Mouse (Mus musculus) layer of hippocampus, postnatal 25 days (tissue): ENCODE data around the gene 1700029H14Rik. TPM values are rescaled to one million over a fixed set of nuclear protein-coding genes. Genes with fewer than 3 reads are reported as not detected.

Source experiments
- DNase-seq, 2 experiments: peaks; one replicate each; pipeline ENCODE4 v3.0.0; 2022; ENCODE audit warnings: mixed read lengths in 2 of 2, low spot score in 1 of 2; ENCODE audit errors: extremely low spot score in 1 of 2
- total RNA-seq, 2 experiments: library from RNA; stranded (reverse); gene quantifications; 2 replicates each; pipeline ENCODE4 v1.2.3; 2021

The 1700029H14Rik gene
- total RNA-seq: not detected

DNA sequence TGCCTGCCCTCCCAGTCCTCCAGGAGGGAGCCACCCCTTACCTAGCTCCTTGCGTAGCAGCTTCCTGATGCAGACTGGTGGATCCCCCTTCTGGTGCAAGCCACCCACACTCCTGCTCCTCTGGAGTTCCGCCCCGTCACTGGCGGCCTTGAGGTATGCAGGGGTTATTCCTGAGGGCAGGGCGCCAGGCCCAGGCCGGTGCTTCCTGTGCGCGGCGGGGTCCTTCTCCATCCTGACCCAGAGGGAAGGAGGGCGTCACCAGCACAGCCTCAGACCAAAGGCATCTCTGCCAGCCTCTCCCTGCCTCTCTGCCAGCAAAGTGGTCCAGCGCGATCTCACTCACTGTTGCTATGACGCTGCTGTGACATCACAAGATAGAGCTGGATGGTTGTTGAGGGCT, at the start of gene 1700029H14Rik:
Gene 1700029H14Rik (minus strand): TSS at position 344 of the 400 bp plus-strand sequence.
- no peak for DNase-seq

DNA sequence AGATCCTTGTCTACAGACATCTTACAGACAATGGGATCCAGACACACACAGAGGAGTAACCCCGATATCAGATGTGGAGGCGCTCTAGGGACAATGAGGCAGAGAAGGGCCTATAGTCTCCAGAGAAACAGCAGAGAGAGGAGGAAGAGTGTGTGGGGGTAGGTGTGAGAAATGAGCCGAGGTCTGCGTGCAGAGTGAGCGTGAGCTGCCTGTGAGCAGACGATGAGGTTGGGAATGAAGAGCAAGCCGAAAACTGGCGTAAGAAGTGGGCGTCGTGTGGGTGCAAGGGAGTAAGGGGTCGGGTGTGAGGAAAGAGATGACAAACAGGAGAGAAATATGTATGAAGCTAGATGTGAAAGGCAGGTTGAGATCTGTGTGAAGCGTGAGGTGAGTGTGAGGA, 49.4 kb upstream of the 1700029H14Rik start:
- no peak for DNase-seq

DNA sequence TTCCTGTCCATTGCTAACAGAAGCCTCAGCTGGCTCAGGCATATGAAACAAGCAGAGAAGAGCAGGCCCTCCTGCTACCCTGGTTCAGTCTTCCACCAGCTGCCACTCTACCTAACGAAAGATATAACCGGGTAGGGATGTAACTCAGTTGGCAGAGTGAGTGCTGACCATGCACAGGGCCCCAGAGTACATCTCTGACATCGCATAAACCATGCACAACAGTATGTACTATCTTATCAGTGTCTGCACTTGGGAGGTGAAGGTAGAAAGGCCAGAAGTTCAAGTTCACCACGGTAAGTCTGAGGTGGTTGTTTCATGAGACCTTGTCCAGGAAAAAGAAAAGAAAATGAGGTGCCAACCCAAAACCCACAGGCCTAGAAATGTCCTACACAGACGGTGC, 47.7 kb upstream of the 1700029H14Rik start:
- DNase-seq: no peak

DNA sequence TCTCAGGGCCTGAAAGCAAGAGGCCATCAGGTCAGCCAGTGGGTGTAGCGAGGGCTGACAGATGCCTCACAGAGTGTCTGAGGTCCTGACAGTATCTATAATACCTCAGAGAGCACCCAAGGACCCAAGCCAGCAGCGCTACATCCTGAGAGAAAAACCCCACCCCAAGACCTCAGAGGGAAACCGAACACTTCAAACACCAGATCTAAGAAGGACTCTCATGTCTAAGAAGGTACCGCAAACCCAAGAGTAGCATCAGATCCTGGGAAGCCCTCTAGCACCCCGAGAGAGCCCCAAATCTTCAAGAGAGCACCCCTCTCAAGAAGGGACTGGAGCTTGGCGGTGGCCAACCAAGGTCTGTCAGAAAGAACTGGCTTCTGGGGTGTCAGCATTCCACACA, 46.7 kb upstream of the 1700029H14Rik start:
- DNase-seq: no peak

DNA sequence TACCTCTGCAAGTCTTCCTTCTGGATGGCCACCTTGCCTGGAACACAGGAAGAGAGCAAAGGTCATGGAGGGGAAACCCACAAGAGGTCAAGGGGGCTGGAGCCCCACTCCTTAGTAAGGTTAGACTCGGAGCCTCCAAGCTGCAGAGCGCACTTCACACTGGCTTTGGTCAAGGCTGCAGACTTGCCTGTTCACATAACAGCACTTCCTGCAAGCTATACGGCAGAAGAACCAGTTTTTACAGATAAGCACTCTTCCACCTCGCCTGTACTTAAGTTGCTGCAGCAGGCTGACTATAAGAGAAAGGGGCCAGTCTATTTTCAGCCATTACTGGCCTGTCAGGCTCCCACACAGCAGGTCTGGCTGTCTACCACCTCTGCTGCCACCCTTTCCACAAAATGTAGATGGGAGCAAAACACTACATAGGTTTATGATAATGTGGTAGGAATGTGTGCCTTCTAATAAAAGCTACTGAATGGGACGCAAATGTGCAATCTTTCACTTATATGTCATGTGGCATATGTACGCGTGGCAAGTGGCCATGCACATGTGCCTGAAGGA, 43.7 kb upstream of the 1700029H14Rik start:
- no peak for DNase-seq

DNA sequence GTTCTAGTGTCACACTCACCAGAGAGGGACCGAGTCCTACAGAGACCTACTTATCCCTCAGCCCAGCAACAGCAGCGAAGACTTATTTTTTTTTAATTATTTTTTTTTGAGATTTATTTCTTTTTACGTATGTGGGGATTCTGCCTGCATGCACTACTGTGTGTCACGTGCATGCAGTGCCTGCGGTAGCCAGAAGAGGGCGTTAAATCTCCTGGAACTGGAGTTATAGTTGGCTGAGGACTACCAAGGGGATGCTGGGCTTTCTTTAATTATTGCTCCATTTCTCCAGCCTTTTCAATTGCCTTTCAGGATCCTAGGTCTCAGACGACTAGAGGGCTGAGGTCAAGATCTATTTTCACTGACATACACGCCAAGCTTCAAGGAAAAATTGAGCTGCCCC, 40.4 kb upstream of the 1700029H14Rik start:
- DNase-seq: peak in 1 of 2 experiments; percentile 64

DNA sequence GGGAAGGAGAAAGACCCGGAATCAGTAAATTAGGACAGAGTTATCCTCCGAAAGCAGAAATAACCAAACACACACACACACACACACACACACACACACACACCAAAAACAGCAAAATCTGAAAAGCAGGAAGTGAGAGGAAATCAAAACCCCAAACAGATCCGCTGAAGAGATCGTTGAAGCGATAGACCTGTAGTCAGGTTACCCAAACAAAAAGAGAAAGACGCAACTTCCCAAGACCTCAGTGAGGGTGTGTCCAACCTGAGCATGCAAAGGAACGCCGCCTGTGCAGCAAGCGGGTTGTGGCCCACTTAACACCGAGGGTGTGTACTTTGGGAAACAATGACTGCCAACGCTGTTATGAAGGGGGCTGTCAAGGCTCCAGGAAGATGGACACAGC, 38.9 kb upstream of the 1700029H14Rik start:
- DNase-seq: no peak

DNA sequence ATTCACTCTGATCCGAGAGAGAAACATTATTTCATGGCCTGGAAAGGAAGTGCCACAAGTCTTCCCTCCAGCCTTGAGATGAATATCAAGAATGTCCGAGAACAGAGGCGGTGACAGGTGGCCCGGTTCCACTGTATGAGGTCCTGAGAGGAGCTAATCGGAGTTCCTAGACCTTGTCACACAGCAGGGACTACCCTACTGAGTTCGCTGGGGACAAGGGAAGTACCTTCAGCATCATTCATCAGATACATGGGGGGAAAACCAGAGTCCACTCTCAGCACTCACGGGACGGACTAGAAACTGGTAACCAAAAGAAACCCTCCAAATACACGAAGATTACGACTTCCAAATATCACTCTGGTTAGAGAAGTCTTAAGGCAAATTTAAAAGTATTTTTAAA, 38.5 kb upstream of the 1700029H14Rik start:
- no peak for DNase-seq

DNA sequence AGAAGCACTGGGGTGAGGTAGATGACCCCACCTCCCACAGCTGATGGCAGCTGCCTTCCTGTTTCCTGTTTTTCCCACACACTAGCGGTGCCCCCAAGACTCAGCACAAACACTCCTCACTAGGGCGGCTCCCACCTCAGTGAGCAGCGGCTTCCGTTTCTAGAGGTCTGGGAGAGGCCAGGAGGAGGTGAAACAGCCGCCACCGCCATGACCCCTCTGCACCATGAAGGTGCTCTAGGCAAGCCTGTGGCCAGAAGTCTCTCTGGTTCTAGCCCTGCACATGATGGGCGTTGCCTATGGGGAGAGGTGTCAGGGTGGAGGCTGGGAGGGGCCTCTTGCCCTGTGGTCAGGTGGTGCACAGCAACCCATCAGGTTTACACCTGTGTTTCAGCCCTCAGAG, 37.9 kb upstream of the 1700029H14Rik start:
- no peak for DNase-seq

DNA sequence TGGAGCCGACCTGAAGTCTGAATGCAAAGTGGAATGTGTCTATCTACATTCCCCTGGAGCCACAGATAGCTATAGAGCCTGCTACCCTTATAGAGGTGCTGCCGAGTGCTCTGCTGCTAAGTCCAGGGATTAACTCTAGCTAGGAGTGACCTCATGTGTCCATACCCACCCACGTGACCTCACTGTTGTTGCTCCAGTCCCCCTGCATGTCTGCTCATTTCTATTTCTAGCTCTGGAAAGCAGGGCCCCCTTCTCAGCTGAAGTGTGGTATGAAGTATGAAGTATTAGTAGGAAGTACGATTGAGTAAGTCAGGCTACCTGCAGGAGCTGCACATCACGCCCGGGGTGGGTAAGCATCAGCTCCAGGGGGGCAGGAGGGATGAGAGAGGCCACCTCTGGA, 35.5 kb upstream of the 1700029H14Rik start:
- no peak for DNase-seq

DNA sequence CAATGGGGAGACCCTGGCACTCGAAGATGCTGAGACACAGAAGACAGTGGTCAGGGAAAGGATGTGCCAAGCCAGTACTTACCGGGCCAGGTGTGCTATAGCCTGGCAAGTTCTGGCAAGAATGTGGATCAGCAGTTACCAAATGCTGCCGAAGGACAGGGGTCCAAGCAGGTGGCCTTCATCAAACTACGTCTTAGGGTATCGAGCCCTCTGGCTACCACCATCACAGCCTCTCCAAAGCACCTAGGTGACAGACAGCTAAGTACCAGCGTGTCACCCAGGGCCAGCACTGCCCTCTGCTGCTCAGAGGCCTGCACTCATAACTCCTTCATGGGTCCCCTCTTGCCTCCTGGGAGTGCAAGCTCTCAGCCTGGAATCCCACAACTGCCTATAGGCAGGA, 33.6 kb upstream of the 1700029H14Rik start:
- no peak for DNase-seq

DNA sequence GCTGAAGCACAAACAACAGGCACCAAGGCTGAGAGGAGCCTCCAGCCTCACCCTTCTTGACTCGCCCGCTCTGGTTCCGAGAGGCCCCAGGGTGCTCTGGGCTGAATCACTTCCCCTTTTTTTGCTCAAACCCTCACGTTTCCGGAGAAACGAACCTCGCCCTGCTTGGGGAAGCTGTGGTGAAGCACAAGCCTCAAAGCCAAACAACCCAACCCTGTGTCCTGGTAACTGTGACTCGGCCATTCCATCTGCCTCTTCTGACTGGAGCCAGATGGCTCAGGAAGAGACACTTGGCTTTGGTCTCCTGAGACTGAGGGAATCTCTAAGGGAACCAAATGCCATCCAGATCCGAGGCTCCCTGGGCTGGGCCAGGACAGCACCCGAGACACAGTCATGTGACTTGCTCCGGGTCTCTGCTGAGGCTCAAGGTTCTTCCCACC, 32.6 kb upstream of the 1700029H14Rik start:
- DNase-seq: no peak

DNA sequence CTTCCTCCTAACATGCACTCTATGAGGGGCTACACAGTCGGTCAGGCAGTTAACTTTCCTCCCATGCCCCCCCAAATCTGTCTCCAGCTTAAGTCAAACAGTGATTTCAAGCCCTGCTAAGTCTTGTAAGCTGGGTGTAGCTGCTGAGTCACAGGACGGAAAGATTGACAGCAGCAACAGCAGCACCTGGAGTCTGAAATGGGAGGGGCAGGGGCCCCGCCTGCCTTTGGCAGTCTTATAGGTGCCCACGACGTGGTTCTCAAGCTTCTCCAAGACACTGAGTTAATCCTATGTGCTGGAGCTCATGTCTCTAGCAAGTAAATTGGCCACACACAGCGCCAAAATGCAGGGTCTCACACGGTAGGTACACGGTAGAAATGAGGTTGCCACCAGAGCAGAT, 31.1 kb upstream of the 1700029H14Rik start:
- no peak for DNase-seq

DNA sequence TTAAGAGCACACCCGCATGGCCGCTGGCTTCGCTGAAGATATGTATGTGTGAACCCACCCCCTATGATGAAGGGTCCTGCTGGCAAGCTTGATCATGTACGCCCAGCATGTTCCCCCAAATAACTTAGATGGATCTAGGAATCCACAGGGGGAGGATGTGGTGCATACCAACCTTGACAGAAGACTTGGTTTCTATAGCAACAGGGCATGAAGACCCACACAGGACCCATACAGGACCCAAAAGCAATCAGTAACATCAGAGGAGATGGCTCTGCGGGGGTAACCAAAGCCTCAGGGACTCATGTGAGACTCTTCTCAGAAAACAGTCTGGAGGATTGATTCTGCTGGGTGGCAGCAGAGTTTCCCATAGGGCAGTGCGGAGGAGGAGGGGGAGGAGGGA, 29.0 kb upstream of the 1700029H14Rik start:
- DNase-seq: no peak

DNA sequence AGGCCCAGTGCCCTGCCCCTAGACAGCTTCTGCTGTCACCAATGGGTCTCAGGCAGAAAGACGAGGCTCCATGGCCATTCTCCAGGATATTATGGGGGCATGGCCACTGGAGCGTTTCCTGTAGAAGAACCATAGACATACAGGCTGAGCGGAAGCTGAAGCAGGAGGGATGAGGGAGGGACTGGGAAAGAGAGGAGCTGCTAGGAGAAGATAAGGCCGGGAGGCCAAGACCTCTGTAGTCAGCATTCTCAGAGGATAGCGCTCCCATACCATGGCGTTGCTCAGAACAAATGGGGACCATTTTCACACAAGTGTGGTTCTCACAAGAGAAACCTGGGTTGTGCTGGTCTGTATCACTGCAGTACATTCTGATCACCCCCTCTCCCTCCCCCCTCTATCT, 26.8 kb upstream of the 1700029H14Rik start:
- no peak for DNase-seq

DNA sequence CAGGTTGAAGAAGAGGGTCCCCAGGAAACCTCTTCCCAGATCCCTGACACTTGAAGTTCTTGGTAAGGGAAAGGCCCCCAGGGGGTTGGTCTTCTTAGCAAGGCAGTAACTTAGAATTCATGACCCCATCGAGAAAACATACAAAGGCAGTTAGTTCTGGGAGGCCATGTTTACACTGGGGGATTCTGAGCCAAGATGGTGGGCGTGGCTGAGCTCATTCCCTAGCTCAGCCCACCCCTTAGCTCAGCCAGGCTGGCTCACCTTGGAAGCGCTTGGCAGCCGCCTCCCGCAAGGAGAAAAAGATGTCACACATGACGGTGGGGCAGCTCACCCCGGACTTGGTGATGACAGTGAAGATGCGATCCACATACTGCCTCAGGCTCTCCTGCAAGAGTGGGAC, 22.4 kb upstream of the 1700029H14Rik start:
- DNase-seq: no peak

DNA sequence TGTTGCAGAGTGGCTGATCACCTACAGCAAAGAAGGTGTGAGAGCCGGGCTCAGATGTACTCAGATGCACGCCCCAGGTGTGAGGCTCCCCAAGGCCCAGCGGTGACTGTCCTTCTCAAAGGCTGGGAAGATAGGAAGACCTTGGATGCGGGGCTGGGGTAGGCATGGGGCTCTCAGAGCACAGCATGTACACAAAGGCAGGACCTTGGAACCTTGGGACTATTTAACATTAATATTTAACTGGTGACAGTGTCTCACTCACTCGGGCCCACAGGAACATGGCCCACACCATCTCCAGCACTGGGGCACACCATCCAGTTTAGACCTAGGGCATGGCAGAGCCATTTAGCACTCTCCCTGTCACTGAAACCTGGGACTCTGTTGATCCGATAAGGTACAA, 15.6 kb upstream of the 1700029H14Rik start:
- DNase-seq: no peak

DNA sequence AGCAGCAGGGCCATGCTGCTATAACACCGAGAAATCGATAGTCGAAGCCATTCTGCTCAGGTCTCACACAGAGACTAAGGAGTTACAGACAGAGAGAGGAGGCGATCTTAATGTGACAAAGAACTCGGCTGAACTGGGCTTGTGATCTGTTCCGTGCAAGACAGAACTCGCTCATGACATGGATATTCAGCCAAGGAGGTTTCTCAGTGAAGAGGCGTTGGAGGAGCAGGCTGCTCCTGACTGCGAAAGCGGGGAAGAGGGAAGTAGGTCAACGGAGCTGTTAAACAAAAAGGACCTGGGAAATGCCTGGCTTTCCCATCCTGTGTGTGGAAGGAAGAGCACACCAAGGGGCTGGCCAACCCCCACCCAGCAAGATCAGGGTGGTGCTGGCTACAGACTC, 9.7 kb upstream of the 1700029H14Rik start:
- DNase-seq: no peak

DNA sequence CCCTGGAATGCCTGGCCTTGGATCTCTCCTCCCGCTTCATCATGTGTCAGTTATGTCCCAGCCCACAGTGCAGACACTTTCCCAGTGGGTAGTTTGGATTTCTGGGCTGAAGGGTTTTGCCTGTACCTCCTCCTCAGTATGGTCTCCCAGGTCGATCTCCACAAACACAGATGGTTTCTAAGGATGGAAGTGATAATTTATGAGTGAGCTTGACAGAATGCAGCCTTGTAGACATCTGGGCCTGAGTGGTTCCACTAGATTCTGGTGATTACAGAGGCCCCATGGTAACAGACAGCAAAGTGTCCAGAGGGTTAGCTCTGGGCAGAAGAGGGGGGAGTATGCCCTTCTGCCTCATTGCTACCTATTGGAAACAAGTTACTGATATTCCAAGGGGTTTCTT, 4.7 kb downstream of the 1700029H14Rik start:
- no peak for DNase-seq

DNA sequence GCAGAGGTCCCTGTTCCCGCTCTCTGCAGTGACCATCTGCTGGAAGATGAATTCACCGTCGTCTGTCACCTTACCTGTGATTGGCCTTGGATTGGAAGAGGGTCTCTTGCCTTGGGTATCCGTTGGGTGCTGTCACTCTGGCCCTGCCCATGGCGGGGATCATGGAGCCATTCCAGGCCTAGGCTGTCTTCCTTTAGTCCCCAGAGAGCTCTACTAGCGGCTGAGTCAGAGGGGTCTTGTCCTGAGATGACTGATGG, 10.8 kb downstream of the 1700029H14Rik start:
- DNase-seq: no peak

DNA sequence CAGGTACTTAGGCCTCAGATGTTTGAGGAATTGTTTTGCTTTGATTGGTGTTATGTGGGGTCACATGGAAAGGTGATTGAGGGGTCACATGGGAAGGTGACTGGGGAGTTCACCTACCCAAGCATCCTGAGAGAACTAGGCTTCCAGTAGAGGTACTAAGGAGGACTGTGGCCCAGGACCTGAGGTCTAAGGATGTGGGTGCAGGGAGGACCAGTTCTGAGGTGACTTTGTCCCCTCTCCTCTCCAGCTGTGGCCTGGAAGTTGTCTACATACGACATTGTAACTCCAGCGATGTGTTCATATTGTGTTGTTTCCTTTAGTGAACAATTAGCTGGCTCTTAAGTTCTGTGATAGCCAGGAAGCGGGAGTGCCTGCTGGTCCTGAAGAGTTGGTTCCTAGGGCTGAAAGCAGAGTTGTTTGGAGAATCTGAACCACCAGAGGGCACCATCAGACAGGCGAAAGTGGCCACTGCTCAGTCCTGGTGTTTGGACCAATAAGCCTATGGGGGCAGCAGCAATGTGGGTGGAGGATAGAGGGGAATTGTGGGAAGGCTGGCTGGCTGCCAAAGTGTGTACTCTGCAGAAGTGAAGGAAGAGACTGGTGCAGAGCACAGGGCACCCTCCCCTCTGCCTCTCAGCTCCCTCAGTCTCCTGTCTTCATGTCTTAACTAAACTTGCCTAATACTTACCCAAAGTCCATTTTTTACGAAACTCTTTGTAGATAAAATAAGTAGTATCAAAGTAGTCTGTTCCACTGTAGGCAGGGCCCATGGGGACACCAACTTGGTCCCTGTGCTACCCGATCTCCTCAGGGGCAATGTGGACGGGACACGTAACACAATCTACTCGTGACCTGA, 11.3 kb downstream of the 1700029H14Rik start:
- peak; percentile 81 to 95 for DNase-seq

DNA sequence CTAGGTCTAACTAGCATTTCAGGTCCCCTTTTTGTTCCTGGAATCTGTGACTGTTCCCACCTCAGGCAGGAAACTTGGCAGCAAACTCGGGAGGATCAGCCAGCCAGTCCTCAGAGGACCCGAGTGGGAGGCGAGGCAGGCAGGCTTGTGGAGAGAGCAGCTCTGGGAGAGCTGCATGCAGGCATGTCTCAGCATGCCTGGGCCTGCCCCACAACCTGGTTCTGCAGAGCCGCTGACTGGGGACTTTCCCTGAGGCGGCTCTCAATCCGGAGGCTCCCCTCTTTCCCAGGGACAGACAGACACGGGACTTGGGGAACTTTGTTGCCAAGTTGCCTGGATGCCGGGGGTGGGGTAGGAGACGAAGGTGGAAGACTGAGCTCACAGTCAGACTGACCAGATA, 13.4 kb downstream of the 1700029H14Rik start:
- peak in 1 of 2 experiments; percentile 21 for DNase-seq
